Mouse (Mus musculus) gastrocnemius, adult 8-10 months (tissue): Measurements from ENCODE around the gene C2cd2. TPM values are rescaled to one million over a fixed set of nuclear protein-coding genes. Genes with fewer than 3 reads are reported as not detected.
"Not testable (repeated sequence)": the region's sequence is repeated elsewhere in the genome, so short reads cannot be mapped to it uniquely, and the experiment has no call there.

Source experiments
- DNase-seq, 2 experiments: peaks; one replicate each; pipeline ENCODE4 v3.0.0; 2022; ENCODE audit warnings: low spot score in 2 of 2
- total RNA-seq, 4 experiments: library from RNA; stranded (reverse); gene quantifications; 2 replicates each; pipeline ENCODE4 v1.2.4; 2022

C2cd2 gene
- total RNA-seq, result 100 to 1,000 TPM; 186 to 243 (median 221) TPM

DNA sequence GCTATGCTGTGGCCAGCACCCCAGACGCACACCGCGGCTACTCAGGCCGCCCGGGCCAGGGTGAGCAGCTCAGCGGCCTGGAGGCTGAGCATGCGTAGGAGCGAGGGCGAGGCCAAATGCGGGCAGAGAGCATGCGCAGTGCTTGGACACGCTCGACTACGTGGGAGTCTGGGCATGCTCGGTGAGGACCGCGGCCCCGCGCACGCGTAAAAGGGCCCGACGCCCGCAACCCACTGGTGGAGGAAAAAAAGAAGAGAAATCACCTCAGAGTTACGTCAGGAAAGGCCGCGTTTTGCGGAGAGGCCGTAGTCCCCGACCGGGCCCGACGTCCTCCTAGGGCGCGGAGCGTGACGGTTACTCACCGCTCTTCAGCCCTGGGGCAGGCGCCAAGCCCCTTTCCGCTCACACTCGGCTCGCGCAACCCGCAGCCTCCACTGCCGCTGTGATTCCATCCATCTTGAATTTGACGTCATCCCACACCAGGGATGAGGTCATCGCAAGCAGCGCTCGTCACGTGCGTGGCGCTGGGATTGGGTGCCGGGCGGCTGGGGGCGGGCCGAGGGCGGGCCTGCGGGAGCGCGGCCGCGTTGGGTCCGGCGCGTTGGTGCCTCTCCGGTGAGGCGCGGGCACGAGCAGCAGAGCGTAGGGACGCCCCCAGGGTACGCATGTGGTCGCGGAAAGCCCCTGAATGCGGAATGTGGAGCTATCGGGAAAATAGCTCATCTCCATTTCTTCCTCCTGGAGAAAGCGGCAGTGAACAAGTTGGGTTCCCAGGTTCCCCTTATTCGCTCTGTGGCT is at the start of gene C2cd2, which contains the start of gene Zbtb21:
Gene C2cd2, minus strand, starts transcription at position 448 of the 798 bp plus-strand sequence.
Gene Zbtb21, minus strand, starts transcription at position 472 of the 798 bp plus-strand sequence.
- peak; percentile 94 to 95 for DNase-seq

DNA sequence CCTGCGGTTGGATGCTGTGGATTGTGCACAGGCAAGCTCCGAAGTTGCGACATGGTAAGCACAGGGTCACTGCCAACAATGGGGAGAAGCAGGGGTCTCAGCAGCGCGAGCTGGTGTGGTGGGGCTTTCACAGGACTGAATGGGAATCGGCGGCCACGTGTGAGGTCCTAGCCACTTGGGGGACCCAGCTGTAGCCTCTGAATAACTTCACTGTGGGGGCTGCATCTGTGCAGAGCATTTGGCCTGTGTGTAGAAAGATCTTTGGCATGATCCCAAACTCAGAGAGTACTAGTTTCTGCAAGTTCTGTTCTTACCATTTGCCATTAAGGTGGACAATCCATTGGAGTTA is 35.0 kb upstream of the C2cd2 start:
- not testable (repeated sequence) for DNase-seq

DNA sequence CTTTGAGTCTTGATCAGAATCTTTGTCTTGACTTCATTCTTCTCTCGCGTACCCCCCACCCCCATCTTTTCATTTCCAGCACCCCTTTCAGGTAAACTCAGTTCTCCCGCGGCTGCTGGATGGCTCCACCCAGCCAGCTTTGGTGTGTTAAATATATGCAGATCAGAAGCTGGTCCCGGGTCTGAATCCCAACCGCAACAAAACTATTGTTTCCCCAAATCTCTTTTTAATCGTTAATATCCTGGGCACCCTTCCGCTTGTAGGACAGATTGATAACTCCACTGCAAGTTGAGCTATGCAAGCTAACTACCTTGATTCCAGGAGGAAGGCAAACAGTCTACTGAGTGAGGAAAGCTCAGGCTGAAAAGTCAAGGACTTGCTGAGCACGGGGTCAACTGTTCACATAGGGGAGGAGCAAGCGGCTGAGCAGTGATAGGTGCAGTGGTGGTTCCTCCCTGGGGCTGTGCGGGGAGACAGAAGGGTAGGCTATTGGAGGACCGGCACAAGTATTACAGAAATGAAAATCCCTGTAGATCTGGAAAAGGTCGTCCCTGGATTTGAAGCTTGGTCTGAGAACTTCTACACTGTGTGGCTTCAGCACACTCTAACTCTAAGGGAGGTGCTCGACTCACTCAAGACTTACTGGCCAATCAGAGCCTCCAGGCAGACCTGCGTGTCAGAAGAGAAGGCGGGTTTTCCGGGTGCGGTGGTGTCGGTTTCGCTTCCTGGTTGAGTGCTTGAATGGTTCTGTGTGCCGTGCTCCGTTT is 34.4 kb upstream of the C2cd2 start, which contains the start of gene B230307C23Rik:
Gene B230307C23Rik, plus strand, starts transcription at position 700 of the 767 bp plus-strand sequence.
- peak; percentile 65 to 72 for DNase-seq

DNA sequence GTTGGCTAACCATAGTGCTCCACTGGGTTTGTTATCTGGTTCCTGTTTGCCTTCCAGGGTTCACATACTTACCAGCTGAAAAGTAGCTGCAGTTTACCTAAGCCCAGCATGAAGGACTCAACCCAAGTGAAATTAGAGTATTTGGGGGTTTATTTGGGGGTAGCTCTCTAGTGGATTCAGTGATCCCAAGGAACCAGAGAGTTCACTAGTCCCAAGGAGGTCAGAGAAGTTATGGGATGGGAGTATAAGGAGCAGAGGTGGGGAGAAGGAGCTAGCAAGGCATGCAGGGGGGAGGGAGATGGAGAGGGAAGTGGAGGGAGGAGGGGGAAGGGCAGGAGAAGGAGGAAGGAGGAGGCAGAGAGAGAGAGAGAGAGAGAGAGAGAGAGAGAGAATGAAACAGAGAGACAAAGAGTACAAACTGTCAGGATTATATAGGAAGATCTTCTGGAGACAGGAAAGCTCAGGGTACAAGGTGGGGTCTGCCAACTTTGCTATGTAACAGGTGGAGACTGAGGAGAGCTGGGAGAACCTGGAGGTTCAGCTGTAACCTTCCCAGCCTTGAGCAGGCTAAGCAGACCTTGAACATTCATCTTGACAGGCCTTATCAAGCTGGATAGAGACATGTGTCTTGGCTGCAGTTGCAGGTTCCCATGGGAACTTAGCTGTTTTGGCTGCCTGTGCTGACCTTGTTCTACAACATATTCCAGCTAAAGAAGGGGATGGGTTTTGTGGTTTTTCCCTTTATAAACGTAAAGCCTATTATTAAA is 33.6 kb upstream of the C2cd2 start:
- DNase-seq, result no peak

DNA sequence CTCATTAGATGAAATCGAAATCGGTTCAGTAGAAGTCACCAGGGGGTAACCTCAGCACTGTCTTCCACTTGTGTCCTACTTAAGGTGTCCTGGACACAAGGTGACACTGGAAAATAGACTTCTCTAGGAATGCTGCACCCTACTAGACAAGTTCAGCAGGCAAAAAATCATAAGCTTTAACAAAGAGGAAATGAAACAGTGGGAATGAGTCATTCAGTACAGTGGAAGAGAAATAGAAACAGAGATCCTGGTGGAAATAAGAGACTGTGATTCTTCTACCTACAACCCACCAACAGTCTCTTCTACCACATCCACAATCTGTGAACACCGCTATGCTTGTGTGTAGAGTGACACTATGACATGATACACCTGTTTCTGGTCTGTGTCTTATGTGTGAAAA is 30.1 kb upstream of the C2cd2 start:
- not testable (repeated sequence) for DNase-seq

DNA sequence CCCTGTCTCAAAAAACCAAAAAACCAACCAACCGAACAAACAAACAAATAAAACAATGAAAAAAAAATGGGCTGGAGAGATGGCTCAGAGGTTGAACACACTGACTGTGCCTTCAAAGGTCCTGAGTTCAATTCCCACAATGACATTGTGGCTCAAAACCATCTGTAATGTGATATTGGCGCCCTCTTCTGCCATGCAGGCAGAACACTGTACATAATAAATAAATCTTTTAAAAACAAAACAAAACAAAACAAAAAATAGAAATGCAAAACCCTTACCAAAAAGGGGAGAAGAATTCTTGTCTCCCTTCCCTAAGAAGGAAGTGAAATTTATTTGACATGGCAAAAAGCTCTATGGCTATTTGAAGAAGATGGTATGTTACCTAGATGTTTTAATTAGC is 29.1 kb upstream of the C2cd2 start:
- no peak for DNase-seq

DNA sequence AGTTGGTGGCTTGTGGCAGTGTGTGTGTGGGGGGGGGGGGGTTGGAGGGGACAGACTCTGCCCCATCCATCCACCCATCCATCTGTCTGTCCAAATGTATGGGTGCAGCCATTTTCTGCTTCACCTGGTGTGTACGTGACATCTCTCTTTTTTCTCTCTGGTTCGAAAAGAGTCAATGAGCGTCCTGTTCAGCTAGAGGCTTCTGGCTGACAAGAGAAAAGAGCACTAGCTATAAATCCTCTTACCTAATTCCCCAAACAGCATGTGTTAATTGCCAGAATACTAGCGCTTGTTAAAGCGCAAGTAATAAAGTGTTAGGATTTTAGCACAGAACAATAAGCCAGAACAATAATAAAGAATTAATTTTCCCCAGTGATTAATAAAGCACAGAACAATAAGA is 22.2 kb upstream of the C2cd2 start:
- DNase-seq, result no peak

DNA sequence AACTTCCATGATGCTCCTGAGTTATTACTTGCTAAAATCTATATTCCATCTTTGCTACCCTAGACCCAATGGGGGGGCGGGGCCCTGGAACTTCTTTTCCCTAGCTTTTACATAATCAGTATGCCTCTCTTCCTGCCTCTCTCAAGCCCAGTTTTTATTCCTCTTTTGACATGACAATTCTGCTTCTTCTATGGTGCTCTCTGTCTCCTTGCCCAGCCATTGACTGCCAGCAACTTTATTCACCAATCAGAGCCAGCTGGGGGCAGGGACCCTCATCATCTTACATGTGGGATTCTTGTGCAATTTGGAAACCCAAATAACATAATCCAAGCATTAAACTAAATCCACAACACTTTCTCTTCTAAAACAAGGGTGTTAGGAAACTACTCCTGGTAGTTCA is 19.0 kb upstream of the C2cd2 start:
- no peak for DNase-seq

DNA sequence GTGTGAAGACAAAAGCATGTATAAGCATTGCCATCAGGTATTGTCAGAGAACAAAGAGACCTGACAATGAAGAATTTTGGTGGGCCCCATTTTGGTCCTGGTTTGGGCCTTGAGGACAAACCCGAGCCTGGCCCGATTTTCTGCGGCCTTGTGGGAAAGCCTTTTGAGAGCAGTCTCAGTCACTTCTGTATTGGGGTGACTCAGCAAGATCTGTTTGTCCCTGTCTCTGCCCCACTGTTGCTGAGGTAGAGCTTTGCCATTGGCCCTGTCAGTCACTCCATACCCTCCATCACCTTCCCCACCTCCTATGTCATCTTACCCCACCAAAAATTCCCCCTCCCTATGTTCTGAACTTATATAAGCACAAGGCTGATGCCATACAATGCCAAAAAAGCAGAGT is 15.3 kb upstream of the C2cd2 start:
- no peak for DNase-seq

DNA sequence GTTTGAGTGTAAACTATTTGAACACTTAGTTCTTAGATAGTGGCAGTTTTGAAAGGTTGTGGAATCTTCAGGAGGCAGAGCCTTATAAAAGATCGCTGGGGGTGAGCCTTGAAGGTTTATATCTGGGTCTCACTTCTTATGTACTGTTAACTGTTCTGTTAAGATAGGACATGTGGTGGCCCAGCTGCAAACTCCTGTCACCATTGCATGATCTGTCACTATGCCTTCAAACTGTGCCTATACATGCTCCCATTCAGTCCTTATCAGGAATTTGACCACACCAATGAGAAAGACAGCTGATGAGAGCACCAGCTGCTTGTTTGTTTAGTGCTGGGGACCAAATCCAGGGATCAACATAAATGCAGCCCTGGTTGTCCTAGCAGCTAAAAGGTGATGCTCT is 14.9 kb upstream of the C2cd2 start:
- no peak for DNase-seq

DNA sequence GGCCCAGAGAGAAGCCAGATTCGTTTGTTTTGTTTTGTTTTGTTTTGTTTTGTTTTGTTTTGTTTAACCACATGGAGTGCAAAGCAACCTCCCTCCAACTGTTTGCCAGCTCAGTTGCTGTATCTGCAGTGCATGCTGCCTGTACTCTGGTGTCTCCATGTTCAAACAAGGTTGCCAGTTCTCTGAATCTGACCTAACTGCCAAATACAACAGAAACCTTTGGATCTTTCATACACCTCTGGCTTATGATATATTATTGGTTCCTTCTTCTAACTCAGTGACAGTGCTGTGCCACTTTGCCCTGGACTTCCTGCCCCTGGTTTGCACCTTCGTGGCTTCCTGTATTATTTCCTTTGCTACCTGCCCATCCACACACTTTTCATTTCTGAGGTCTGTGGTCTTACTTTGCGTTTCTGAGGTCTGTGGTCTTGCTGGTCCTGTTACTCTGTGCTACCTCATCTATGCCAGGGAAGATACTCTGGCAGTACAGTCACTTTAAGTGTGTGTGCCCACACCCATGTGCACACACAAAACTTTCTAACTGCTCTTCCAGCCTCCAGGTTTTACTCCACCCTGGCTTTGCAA is 1.6 kb upstream of the C2cd2 start:
- DNase-seq, result no peak

DNA sequence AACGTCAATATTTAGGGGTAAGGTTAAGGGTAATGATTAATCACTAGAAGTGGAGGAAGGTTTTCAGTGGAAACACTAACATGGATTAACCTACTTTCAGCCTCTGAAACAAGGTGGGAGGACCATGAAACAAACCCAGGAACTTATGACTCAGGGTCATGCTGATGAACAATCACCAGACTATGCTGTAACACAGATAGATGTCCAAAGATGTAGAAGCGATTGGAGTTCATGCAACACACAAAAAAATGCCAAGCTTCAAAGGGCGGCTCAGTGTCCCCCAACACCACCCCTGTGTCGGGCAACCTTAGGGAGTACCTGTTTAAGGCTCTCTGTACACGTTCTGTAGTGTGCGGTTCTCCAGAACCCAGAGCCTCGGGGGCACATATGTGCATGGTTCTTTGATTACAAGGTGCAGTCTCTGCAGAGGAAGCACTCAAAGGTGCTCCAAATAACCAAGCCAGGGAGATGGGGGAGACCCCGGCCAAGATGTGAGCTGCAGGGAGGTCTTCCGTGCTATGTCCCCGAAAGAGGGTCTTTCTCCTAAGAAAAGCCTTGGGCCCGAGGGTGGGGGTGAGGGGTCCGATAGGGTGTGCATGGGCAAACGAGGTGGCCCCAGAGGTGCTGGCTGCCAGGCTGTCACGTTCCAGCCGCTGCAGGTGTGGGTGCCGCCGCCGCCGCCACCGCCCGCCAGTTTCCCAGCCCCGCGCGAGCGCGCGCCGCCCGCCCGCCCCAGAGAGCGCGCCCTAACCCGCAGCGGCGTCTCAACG is 832 bp downstream of the C2cd2 start:
- DNase-seq, result no peak

DNA sequence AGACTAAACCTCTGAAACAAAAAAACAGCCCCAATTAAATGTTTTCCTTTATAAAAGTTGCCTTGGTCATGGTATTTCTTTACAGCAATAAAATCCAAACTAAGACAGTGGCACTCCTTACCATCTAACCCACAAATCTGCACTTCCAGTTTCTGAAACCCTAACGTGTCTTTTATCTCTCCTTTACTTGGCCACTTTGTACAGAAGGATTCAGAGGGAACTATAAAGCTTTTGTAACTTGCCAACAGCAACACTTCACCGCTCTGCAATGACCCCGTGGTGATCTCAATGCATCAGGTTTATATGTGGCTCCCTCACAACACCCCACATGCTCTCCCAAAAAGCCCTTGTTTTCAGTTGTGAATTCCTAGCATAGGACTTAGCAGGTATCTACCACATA is 2.0 kb downstream of the C2cd2 start:
- no peak for DNase-seq

DNA sequence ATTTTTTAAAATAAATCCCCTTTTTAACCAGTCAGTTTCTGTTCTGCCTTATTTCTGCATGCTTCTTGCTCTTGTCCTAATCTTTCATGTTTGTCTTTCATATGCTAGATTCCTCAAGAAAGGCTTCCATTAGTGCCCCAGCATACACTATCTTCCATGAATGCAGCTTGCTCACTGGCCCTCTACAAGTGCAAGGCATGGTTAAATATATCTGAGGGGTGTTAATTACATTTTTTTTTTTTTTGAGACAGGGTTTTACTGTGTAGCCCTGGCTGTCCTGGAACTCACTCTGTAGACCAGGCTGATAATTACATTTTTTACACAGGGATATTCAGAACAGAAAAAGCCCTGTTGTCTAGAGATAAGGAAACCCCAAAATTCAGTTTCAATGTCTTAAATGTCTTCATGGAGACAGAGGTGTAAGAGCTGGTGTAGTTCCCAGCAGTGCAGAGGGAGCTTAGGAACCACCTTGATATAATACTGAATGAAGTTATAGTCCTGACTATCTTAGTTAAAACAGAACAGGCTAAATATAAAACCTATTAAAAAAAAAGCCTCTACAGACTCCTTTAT is 3.9 kb downstream of the C2cd2 start:
- no peak for DNase-seq

DNA sequence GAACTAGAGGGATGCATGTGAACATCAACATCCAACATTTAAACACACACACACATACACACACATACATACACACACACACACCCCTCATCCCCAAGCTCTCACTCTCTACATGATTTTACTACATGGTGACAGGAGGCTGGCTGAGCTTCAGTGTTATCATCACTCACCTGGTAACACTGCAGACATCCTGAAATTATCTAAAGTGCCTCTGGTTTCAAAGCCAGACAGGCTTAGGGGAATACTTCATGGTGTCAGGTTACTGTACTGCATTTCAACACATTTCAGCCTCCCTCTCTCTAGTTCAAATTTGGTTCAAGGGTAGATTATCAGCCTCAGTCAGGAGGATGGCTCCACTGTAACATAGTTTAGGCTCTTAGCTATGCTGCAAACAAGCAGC is 4.8 kb downstream of the C2cd2 start:
- no peak for DNase-seq

DNA sequence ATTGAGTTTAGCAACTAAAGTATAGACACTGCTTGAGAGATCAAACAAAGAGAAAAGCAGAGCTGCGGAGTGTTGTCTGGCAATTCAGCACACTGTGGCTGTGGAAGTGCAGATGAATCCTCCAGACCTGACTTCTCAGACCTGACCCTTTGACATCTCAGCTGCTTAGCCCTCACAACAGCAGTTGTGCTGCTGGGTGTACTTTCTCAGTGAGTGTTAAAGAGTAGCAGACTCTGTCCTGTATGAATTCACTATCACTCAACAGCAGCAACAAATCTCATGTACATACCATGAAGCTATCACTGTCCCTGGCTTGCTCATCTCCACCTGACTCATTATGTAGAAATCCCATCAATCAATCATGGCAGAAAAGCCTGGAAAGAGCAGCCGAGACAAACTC is 6.4 kb downstream of the C2cd2 start:
- DNase-seq, result no peak

DNA sequence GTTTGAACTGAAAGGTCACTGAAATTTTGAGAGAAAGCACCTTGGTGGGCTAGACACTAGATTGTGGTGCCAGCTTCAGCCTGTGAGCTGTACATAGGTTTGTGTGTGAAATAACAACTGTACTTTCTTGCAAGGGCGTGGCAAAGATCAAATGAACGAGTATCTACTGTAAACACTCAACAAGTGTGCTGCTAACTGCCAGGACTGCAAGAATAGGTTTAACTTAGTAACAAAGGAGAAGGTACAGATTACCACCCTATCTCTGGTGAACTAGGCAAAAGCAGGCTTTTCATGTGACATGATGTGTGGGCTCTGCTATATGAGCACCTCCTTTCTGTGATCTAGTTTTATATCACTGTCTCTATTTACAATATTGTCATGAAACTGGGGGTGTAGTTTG is 9.1 kb downstream of the C2cd2 start:
- DNase-seq, result no peak

DNA sequence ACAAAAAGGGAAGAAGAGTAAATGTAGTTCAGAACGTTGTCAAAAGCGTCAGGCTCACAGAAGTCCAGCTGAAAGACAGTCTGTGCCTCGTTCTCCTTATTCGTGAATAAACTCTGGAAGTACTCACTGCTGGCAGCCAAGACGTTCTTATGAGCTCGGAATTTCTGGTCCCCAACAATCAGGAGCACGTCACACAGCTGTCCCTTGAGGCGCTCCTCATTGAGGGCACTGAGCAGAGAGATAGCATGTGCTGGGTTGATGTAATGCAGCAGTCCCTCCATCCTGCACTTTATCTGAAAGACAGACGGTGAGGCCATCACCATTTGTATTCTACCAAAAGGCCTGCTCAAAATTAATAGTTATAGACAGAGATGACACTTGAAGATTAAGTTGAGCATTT is 9.6 kb downstream of the C2cd2 start:
- no peak for DNase-seq

DNA sequence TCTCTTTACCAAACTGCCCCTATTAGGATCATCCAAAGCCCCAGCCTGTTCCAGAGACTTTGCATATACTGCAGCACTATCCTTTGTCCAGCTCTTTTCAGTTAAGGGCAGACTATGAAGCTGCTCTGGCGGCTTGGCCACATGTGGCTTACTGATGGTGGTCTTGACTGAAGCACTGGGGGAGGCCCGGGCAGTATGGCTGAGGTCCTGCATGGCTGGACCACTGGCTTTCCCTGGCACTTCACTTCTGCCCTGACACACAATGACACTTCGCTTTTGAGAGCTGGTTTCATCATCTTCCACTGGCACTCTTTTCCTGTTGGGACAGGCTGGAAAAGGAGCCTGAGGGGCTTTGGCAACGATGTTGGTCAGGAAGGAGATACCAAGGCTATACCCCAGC is 10.0 kb downstream of the C2cd2 start:
- DNase-seq, result no peak

DNA sequence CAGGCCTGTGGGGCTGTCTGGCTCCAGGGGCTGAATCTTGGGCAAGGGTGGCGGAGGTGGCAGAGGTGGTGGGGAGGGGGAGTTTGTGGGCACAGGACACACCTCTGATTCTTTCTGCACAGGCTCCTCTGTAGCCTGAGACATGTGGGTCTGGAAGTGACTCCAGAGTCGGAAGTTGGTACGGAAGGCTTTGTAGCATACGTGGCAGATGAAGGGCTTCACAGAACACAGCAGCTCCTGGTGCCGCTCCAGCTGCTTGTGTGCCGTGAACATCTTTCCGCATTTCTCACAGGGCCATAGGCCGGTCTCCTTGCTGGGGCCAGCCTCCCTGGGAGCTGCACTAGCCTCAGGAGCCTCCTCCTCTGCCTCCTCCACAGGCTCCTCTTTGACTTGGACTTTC is 12.3 kb downstream of the C2cd2 start:
- DNase-seq, result no peak

DNA sequence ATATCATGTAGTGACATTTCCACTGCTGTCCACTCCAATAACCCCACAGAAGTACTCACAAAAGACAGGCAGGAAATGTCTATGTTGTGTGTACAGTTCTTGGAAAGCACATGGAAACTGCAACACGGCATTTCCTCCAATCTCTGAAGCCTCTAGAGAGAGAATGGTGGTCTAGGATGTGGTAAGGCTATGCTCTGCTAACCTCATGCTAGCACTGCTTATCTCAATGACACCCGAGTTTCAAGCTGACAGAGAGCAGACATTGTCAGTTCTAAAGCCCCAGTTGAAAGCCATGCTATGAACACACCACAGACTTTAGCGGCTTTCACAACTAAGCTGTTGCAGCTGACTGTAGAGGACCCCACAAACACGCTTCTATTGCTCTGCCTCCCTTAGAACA is 13.6 kb downstream of the C2cd2 start:
- DNase-seq, result no peak
